Mouse (Mus musculus) MEL (cell line): Measurements from ENCODE around the gene Chst15. TPM values are rescaled to one million over a fixed set of nuclear protein-coding genes. Genes with fewer than 3 reads are reported as not detected.
A peak's percentile ranks its signal among the peaks of the same experiment; 100 is the strongest.

ENCODE experiments used
- DNase-seq: peaks from one replicate; pipeline ENCODE4 v3.0.0; 2011; ENCODE audit warnings: low read depth, low spot score
- H3K27ac ChIP-seq: 2 replicates; pipeline ENCODE4 v1.5.1; 2012; ENCODE audit warnings: low read depth, mild to moderate bottlenecking, control low read depth, low read length, moderate library complexity; ENCODE audit not compliant: control insufficient read depth
- H3K27me3 ChIP-seq, 2 experiments: fragments of 150-350 bp in 1 of 2; sonication (generic) in 1 of 2; 2 replicates each; pipeline ENCODE4 v1.6.1; 2012; ENCODE audit warnings: low read length in 2 of 2, mild to moderate bottlenecking in 2 of 2, improper control_type of control experiment in 1 of 2, moderate library complexity in 1 of 2; ENCODE audit not compliant: insufficient read depth in 2 of 2, control insufficient read depth in 1 of 2
- H3K36me3 ChIP-seq, 2 experiments: 2 replicates each; pipeline ENCODE4 v1.6.1; 2012 to 2014; ENCODE audit warnings: low read length in 2 of 2, improper control_type of control experiment in 1 of 2, inconsistent platforms in 1 of 2, mild to moderate bottlenecking in 1 of 2; ENCODE audit not compliant: insufficient read depth in 2 of 2, control insufficient read depth in 1 of 2
- H3K4me1 ChIP-seq, 2 experiments: fragments of 150-350 bp in 1 of 2; sonication (generic) in 1 of 2; 2 replicates each; pipeline ENCODE4 v1.6.1; 2012; ENCODE audit warnings: low read length in 2 of 2, improper control_type of control experiment in 1 of 2, mild to moderate bottlenecking in 1 of 2; ENCODE audit not compliant: insufficient read depth in 2 of 2, control insufficient read depth in 1 of 2
- H3K4me3 ChIP-seq, 2 experiments: fragments of 150-350 bp in 1 of 2; sonication (generic) in 1 of 2; 2 replicates each; pipeline ENCODE4 v1.5.1; 2012; ENCODE audit warnings: low read depth in 2 of 2, low read length in 2 of 2, mild to moderate bottlenecking in 2 of 2, moderate library complexity in 2 of 2, control low read depth in 1 of 2, improper control_type of control experiment in 1 of 2; ENCODE audit not compliant: control insufficient read depth in 1 of 2, insufficient read depth in 1 of 2
- H3K79me2 ChIP-seq: 2 replicates; pipeline ENCODE4 v1.6.1; 2012; ENCODE audit warnings: mild to moderate bottlenecking, low read length, moderate library complexity; ENCODE audit not compliant: control insufficient read depth, poor library complexity, insufficient read depth
- H3K9ac ChIP-seq: 2 replicates; pipeline ENCODE4 v1.6.1; 2012; ENCODE audit warnings: low read depth, mild to moderate bottlenecking, control low read depth, low read length, moderate library complexity; ENCODE audit not compliant: control insufficient read depth, poor library complexity, severe bottlenecking
- H3K9me3 ChIP-seq: fragments of 150-350 bp; sonication (generic); replicated peaks from 2 replicates; pipeline ENCODE4 v1.6.1; 2012; ENCODE audit warnings: mild to moderate bottlenecking, low read length, improper control_type of control experiment, moderate library complexity; ENCODE audit not compliant: insufficient read depth
- BHLHE40 ChIP-seq: IDR thresholded peaks from 2 replicates; pipeline ENCODE4 v1.6.1; 2012; ENCODE audit warnings: low read depth, mild to moderate bottlenecking, inconsistent platforms, low read length, improper control_type of control experiment, borderline replicate concordance
- CHD1 ChIP-seq: IDR thresholded peaks from 2 replicates; pipeline ENCODE4 v1.6.1; 2012; ENCODE audit warnings: low read depth, mild to moderate bottlenecking, inconsistent platforms, low read length, improper control_type of control experiment
- CHD2 ChIP-seq: IDR thresholded peaks from 2 replicates; pipeline ENCODE4 v1.6.1; 2011; ENCODE audit warnings: low read length, improper control_type of control experiment
- ELF1 ChIP-seq: IDR thresholded peaks from 2 replicates; pipeline ENCODE4 v1.6.1; 2014; ENCODE audit warnings: low read depth, mild to moderate bottlenecking, inconsistent platforms, low read length, improper control_type of control experiment, moderate library complexity
- EP300 ChIP-seq, 2 experiments: IDR thresholded peaks; 2 replicates each; pipeline ENCODE4 v1.6.1; 2011; ENCODE audit warnings: improper control_type of control experiment in 2 of 2, low read length in 2 of 2, low read depth in 1 of 2, mild to moderate bottlenecking in 1 of 2
- ETS1 ChIP-seq: IDR thresholded peaks from 2 replicates; pipeline ENCODE4 v1.6.1; 2012; ENCODE audit warnings: low read depth, mild to moderate bottlenecking, inconsistent platforms, low read length, improper control_type of control experiment, moderate library complexity
- GABPA ChIP-seq: IDR thresholded peaks from 2 replicates; pipeline ENCODE4 v1.6.1; 2012; ENCODE audit warnings: low read depth, mild to moderate bottlenecking, inconsistent platforms, low read length, improper control_type of control experiment, moderate library complexity
- JUND ChIP-seq: IDR thresholded peaks from 2 replicates; pipeline ENCODE4 v1.6.1; 2011; ENCODE audit warnings: low read depth, mild to moderate bottlenecking, improper control_type of control experiment, low read length
- KAT2A ChIP-seq: conservative IDR thresholded peaks from 2 replicates; pipeline ENCODE4 v1.6.1; 2012; ENCODE audit warnings: low read depth, low read length, improper control_type of control experiment, inconsistent platforms
- MAFK ChIP-seq: IDR thresholded peaks from 2 replicates; pipeline ENCODE4 v1.6.1; 2011; ENCODE audit warnings: low read depth, mild to moderate bottlenecking, low read length, improper control_type of control experiment, borderline replicate concordance
- MAX ChIP-seq: IDR thresholded peaks from 2 replicates; pipeline ENCODE4 v1.6.1; 2011; ENCODE audit warnings: low read length, improper control_type of control experiment
- MAZ ChIP-seq: IDR thresholded peaks from 2 replicates; pipeline ENCODE4 v1.6.1; 2012; ENCODE audit warnings: low read depth, mild to moderate bottlenecking, inconsistent platforms, low read length, improper control_type of control experiment
- MEF2A ChIP-seq: IDR thresholded peaks from 2 replicates; pipeline ENCODE4 v1.6.1; 2014; ENCODE audit warnings: low read depth, mild to moderate bottlenecking, inconsistent platforms, low read length, improper control_type of control experiment; ENCODE audit not compliant: poor library complexity, insufficient replicate concordance, severe bottlenecking; ENCODE audit errors: extremely low read depth
- MXI1 ChIP-seq: IDR thresholded peaks from 2 replicates; pipeline ENCODE4 v1.6.1; 2011; ENCODE audit warnings: mild to moderate bottlenecking, low read depth, low read length, improper control_type of control experiment
- MYB ChIP-seq: IDR thresholded peaks from 2 replicates; pipeline ENCODE4 v1.6.1; 2011; ENCODE audit warnings: mild to moderate bottlenecking, low read depth, low read length, improper control_type of control experiment
- MYC ChIP-seq: IDR thresholded peaks from 2 replicates; pipeline ENCODE4 v1.6.1; 2011; ENCODE audit warnings: low read depth, mild to moderate bottlenecking, low read length, improper control_type of control experiment, moderate library complexity
- NELFE ChIP-seq: IDR thresholded peaks from 2 replicates; pipeline ENCODE4 v1.6.1; 2011; ENCODE audit warnings: low read depth, low read length, improper control_type of control experiment
- NRF1 ChIP-seq: IDR thresholded peaks from 2 replicates; pipeline ENCODE4 v1.6.1; 2014; ENCODE audit warnings: low read depth, mild to moderate bottlenecking, inconsistent platforms, low read length, improper control_type of control experiment, moderate library complexity; ENCODE audit not compliant: poor library complexity, insufficient read depth, severe bottlenecking
- POLR2A ChIP-seq, 2 experiments: IDR thresholded peaks; 2 replicates each; pipeline ENCODE4 v1.6.1; 2011 to 2012; ENCODE audit warnings: low read length in 2 of 2, mild to moderate bottlenecking in 2 of 2, control low read depth in 1 of 2, improper control_type of control experiment in 1 of 2, low read depth in 1 of 2, moderate library complexity in 1 of 2; ENCODE audit not compliant: control insufficient read depth in 1 of 2, insufficient read depth in 1 of 2, poor library complexity in 1 of 2
- POLR2AphosphoS2 ChIP-seq: IDR thresholded peaks from 2 replicates; pipeline ENCODE4 v1.6.1; 2011; ENCODE audit warnings: low read length, improper control_type of control experiment
- POLR2AphosphoS5 ChIP-seq: IDR thresholded peaks from 2 replicates; pipeline ENCODE4 v1.6.1; 2012; ENCODE audit warnings: low read depth, borderline replicate concordance, mild to moderate bottlenecking, inconsistent platforms, low read length, moderate library complexity, mixed read lengths
- RAD21 ChIP-seq: IDR thresholded peaks from 2 replicates; pipeline ENCODE4 v1.6.1; 2011; ENCODE audit warnings: mild to moderate bottlenecking, low read depth, low read length, improper control_type of control experiment
- RCOR1 ChIP-seq: IDR thresholded peaks from 2 replicates; pipeline ENCODE4 v1.6.1; 2012; ENCODE audit warnings: low read depth, mild to moderate bottlenecking, inconsistent platforms, low read length, improper control_type of control experiment
- SIN3A ChIP-seq: IDR thresholded peaks from 2 replicates; pipeline ENCODE4 v1.6.1; 2012; ENCODE audit warnings: low read length, improper control_type of control experiment, inconsistent platforms
- SMC3 ChIP-seq: IDR thresholded peaks from 2 replicates; pipeline ENCODE4 v1.6.1; 2011; ENCODE audit warnings: low read depth, low read length, improper control_type of control experiment
- TAL1 ChIP-seq: IDR thresholded peaks from 2 replicates; pipeline ENCODE4 v1.6.1; 2012; ENCODE audit warnings: mild to moderate bottlenecking, inconsistent platforms, low read length, moderate library complexity, mixed read lengths
- UBTF ChIP-seq: IDR thresholded peaks from 2 replicates; pipeline ENCODE4 v1.6.1; 2012; ENCODE audit warnings: low read depth, mild to moderate bottlenecking, inconsistent platforms, low read length, improper control_type of control experiment, moderate library complexity, borderline replicate concordance; ENCODE audit not compliant: insufficient read depth
- USF1 ChIP-seq: IDR thresholded peaks from 2 replicates; pipeline ENCODE4 v1.6.1; 2014; ENCODE audit warnings: low read depth, mild to moderate bottlenecking, inconsistent platforms, low read length, improper control_type of control experiment, moderate library complexity
- USF2 ChIP-seq, 2 experiments: IDR thresholded peaks; 2 replicates each; pipeline ENCODE4 v1.6.1; 2011 to 2012; ENCODE audit warnings: improper control_type of control experiment in 2 of 2, low read length in 2 of 2, borderline replicate concordance in 1 of 2, inconsistent platforms in 1 of 2, low read depth in 1 of 2, mild to moderate bottlenecking in 1 of 2; ENCODE audit not compliant: insufficient read depth in 1 of 2
- ZC3H11A ChIP-seq: IDR thresholded peaks from 2 replicates; pipeline ENCODE4 v1.6.1; 2012; ENCODE audit warnings: low read depth, mild to moderate bottlenecking, inconsistent platforms, low read length, improper control_type of control experiment
- ZKSCAN1 ChIP-seq: IDR thresholded peaks from 2 replicates; pipeline ENCODE4 v1.6.1; 2012; ENCODE audit warnings: low read depth, mild to moderate bottlenecking, inconsistent platforms, low read length, improper control_type of control experiment, moderate library complexity
- ZMIZ1 ChIP-seq: IDR thresholded peaks from 2 replicates; pipeline ENCODE4 v1.6.1; 2012; ENCODE audit warnings: low read depth, mild to moderate bottlenecking, inconsistent platforms, low read length, improper control_type of control experiment, moderate library complexity
- ZNF384 ChIP-seq: IDR thresholded peaks from 2 replicates; pipeline ENCODE4 v1.6.1; 2012; ENCODE audit warnings: low read depth, mild to moderate bottlenecking, inconsistent platforms, low read length, improper control_type of control experiment
- polyA plus RNA-seq, 2 experiments: library from polyadenylated mRNA; stranded (reverse) in 1 of 2; unstranded in 1 of 2; fragments of >175 nt in 1 of 2; fragments of >200 nt in 1 of 2; gene quantifications; 2 replicates each; pipeline versions ENCODE4 v1.2.1 to v1.2.4; 2012; ENCODE audit warnings: low replicate concordance in 2 of 2, low read depth in 1 of 2; ENCODE audit not compliant: insufficient read length in 2 of 2, insufficient read depth in 1 of 2, missing spikeins in 1 of 2
- total RNA-seq: library from RNA; depleted of rRNA; stranded (reverse); fragments of 300-350 nt; gene quantifications from 2 replicates; pipeline ENCODE4 v1.2.3, GENCODE M21; 2012

Gene Chst15
- total and polyA plus RNA-seq, 3 experiments = 14.9 to 18.1 TPM; not detected in 1

DNA sequence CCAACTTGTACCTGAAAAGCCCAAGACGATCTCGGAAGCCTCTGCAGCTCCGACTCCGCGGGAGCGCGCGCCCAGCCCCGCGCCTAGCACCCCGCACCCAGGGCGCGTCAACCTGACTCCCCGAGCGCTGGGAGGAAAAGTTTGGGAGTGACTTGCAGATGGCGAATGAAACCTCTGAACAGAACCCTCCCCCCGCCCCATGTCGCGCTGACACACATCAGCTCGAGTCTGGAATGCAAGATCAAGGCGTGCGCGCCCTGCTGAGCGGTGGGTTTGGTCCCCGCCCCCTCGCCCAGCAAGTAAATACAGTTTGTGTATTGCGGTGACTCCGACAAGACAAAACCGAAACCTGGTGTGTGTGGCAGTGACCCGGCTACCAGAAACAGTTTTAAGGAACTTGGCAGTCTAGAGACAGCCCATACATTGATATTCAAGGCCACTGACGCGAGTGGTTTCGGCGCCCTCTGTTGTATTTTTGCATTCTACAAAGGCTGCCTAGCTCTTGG is at the start of gene Chst15 (continued):
- TF ChIP-seq UBTF = no peak
- TF ChIP-seq RCOR1 = no peak
- TF ChIP-seq CHD1 = no peak

- no peak overlapping the region for H3K4me3 ChIP-seq
- H3K9me3 ChIP-seq = no peaks in the 10 kb centered on the region
- peaks cover 15 to 51% of the 10 kb centered on the region in 2 experiments for H3K36me3 ChIP-seq
- DNase-seq = peak; percentile 91
- peak overlapping the region; percentile 94 for H3K27ac ChIP-seq
- peaks cover 21 to 42% of the 10 kb centered on the region in 2 experiments for H3K4me1 ChIP-seq
- H3K27me3 ChIP-seq = no peaks in the 10 kb centered on the region
- H3K79me2 ChIP-seq = no peaks in the 10 kb centered on the region
- peak overlapping the region; percentile 52 for H3K9ac ChIP-seq
- TF ChIP-seq ZNF384 = no peak
- peak; percentile 55; the same call in 1 of the 2 replicates for TF ChIP-seq MAFK
- TF ChIP-seq ZKSCAN1 = no peak
- TF ChIP-seq ZMIZ1 = peak; percentile 55; the same call in 1 of the 2 replicates
- TF ChIP-seq MYB = peak; percentile 65
- TF ChIP-seq RAD21 = no peak
- peak; percentile 43 for TF ChIP-seq NELFE
- 0 out of 4 replicates have a peak, but pooled peaks of 1 of the 2 experiments have one; percentile 27 for TF ChIP-seq POLR2A (IDR thresholded peaks at IDR 0.05; ENCODE audit: control insufficient read depth in 1 of 2, insufficient read depth in 1 of 2, low read depth in 1 of 2, low read length in 2 of 2, poor library complexity in 1 of 2)
- no peak for TF ChIP-seq POLR2AphosphoS5
- TF ChIP-seq MAX = no peak
- TF ChIP-seq CHD2 = peak; percentile 31; the same call in 1 of the 2 replicates
- TF ChIP-seq ETS1 = peak; percentile 95
- TF ChIP-seq UBTF = no peak
- TF ChIP-seq KAT2A = no peak
- TF ChIP-seq EP300 (IDR thresholded peaks at IDR 0.05; ENCODE audit: low read depth in 1 of 2, low read length in 2 of 2) = peak; percentile 96
- TF ChIP-seq USF1 = no peak
- peak; percentile 100 for TF ChIP-seq MAZ
- peak; percentile 83 for TF ChIP-seq POLR2AphosphoS2
- TF ChIP-seq SIN3A = peak; percentile 98
- peak; percentile 89 for TF ChIP-seq RCOR1
- TF ChIP-seq BHLHE40 = peak; percentile 29; the same call in 1 of the 2 replicates
- TF ChIP-seq NRF1 = no peak
- TF ChIP-seq MEF2A = no peak
- no peak for TF ChIP-seq GABPA
- TF ChIP-seq USF2 (IDR thresholded peaks at IDR 0.05; ENCODE audit: borderline replicate concordance in 1 of 2, insufficient read depth in 1 of 2, low read depth in 1 of 2, low read length in 2 of 2) = no peak
- peak; percentile 85 for TF ChIP-seq MXI1
- 0 out of 2 replicates have a peak, but pooled peaks have one; percentile 64 for TF ChIP-seq JUND
- peak; percentile 82 for TF ChIP-seq TAL1
- TF ChIP-seq MYC = peak; percentile 81; the same call in 1 of the 2 replicates
- no peak for TF ChIP-seq SMC3
- no peak for TF ChIP-seq ZC3H11A
- TF ChIP-seq ELF1 = no peak
Observed at GRCm38 (mm10) chr7:132365703-132366384, 48.8 kb upstream of the Chst15 start.
